Mouse (Mus musculus): ENCODE results near the gene Rhebl1. TPM values are rescaled to one million over a fixed set of nuclear protein-coding genes. Genes with fewer than 3 reads are reported as not detected.
A peak's percentile ranks its signal among the peaks of the same experiment; 100 is the strongest.

The Rhebl1 gene
- total RNA-seq, 2 experiments from 2014 or later: 11.8 to 12.1 TPM

GRCm38 (mm10) chr15:98887526-98887925, 6.8 kb downstream of the Rhebl1 start:
- no peak overlapping the region for H3K27ac ChIP-seq
- no peak for DNase-seq (ENCODE audit: extremely low spot score in 1 of 2, low spot score in 2 of 2)
- intact Hi-C loops (cut with DNase I): no loop called here
- no peak overlapping the region for H3K4me3 ChIP-seq
- no peak for TF ChIP-seq CTCF (IDR thresholded peaks at IDR 0.05)

GRCm38 (mm10) chr15:98886667-98887387, 7.5 kb downstream of the Rhebl1 start:
- no peak; the same call in 1 of the 2 replicates for TF ChIP-seq CTCF (IDR thresholded peaks at IDR 0.05)
- Histone ChIP-seq H3K4me3 (no peak overlapping the region), H3K27ac (no peak overlapping the region)
- DNase-seq (ENCODE audit: extremely low spot score in 1 of 2, low spot score in 2 of 2): no peak
- intact Hi-C loops (cut with DNase I): no loop called here

- intact Hi-C loops (cut with DNase I): loop anchor here (5.0 kb wide), 1 partner anchor 33 kb away; the partner anchor contains the start of gene Lmbr1l
- DNase-seq (ENCODE audit: extremely low spot score in 1 of 2, low spot score in 2 of 2): no peak
- no peak overlapping the region for H3K27ac ChIP-seq
- no peak overlapping the region for H3K4me3 ChIP-seq
- no peak for TF ChIP-seq CTCF (IDR thresholded peaks at IDR 0.05)
Measured at GRCm38 (mm10) chr15:98884106-98884505, 10.2 kb downstream of the Rhebl1 start.

- H3K27ac ChIP-seq: no peak overlapping the region
- intact Hi-C loops (cut with DNase I): loop anchor here (5.0 kb wide), 1 partner anchor 34 kb away; the partner anchor contains the start of gene Lmbr1l
- H3K4me3 ChIP-seq: no peak overlapping the region
- TF ChIP-seq CTCF (IDR thresholded peaks at IDR 0.05): no peak
- no peak for DNase-seq (ENCODE audit: extremely low spot score in 1 of 2, low spot score in 2 of 2)
Measured at GRCm38 (mm10) chr15:98883661-98884060, 10.7 kb downstream of the Rhebl1 start.

- H3K27ac ChIP-seq: no peak overlapping the region
- intact Hi-C loops (cut with DNase I): loop anchor here (5.0 kb wide), 1 partner anchor 36 kb away; the partner anchor contains the start of gene Lmbr1l
- peak overlapping the region; percentile 75 for H3K4me3 ChIP-seq
- TF ChIP-seq CTCF (IDR thresholded peaks at IDR 0.05): no peak
- DNase-seq (ENCODE audit: extremely low spot score in 1 of 2, low spot score in 2 of 2): no peak
Measured at GRCm38 (mm10) chr15:98881656-98882008, 12.7 kb downstream of the Rhebl1 start.

GRCm38 (mm10) chr15:98880978-98881655, 13.2 kb downstream of the Rhebl1 start:
- TF ChIP-seq CTCF (IDR thresholded peaks at IDR 0.05): peak; percentile 27
- Histone ChIP-seq H3K4me3 (peak overlapping the region; percentile 75), H3K27ac (peak overlapping the region; percentile 60)
- DNase-seq (ENCODE audit: extremely low spot score in 1 of 2, low spot score in 2 of 2): peak; percentile 81 to 88
- intact Hi-C loops (cut with DNase I): loop anchor here (5.0 kb wide), 1 partner anchor 36 kb away; the partner anchor contains the start of gene Lmbr1l

GRCm38 (mm10) chr15:98877331-98877730, 17.0 kb downstream of the Rhebl1 start:
- peak; percentile 94 for TF ChIP-seq CTCF (IDR thresholded peaks at IDR 0.05)
- Histone ChIP-seq H3K27ac (no peak overlapping the region), H3K4me3 (no peak overlapping the region)
- DNase-seq (ENCODE audit: extremely low spot score in 1 of 2, low spot score in 2 of 2): no peak
- intact Hi-C loops (cut with DNase I): loop anchor here (2.0 kb wide), 1 partner anchor 51 kb away; no protein-coding TSS in a partner anchor

- peak; percentile 89 to 92 for DNase-seq (ENCODE audit: extremely low spot score in 1 of 2, low spot score in 2 of 2)
- TF ChIP-seq CTCF (IDR thresholded peaks at IDR 0.05): peak; percentile 15
- H3K4me3 ChIP-seq: peak overlapping the region; percentile 85
- peak overlapping the region; percentile 100 for H3K27ac ChIP-seq
- intact Hi-C loops (cut with DNase I): loop anchor here (5.0 kb wide), 1 partner anchor 120 kb away; no protein-coding TSS in a partner anchor
Measured at GRCm38 (mm10) chr15:98871916-98872888, 22.1 kb downstream of the Rhebl1 start.

- intact Hi-C loops (cut with DNase I): loop anchor here (5.0 kb wide), 1 partner anchor 121 kb away; no protein-coding TSS in a partner anchor
- DNase-seq (ENCODE audit: extremely low spot score in 1 of 2, low spot score in 2 of 2): peak; percentile 36 to 46
- H3K27ac ChIP-seq: peak within 1 kb of the TSS; percentile 100
- TF ChIP-seq CTCF (IDR thresholded peaks at IDR 0.05): no peak
- peak within 1 kb of the TSS; percentile 85 for H3K4me3 ChIP-seq
Measured at GRCm38 (mm10) chr15:98871070-98871915, 23.0 kb downstream of the Rhebl1 start, which contains the start of gene Kmt2d. Gene Kmt2d (minus strand): TSS chr15:98871204.
